Mouse (Mus musculus): ENCODE measurements at regions not wholly inside any gene's neighbourhood (a gene's known extent, or its start where the extent isn't known, plus 50 kb on each side); places are given as distances from the start of the nearest gene placed in this dataset.
"Not testable (repeated sequence)": the region's sequence is repeated elsewhere in the genome, so short reads cannot be mapped to it uniquely, and the experiment has no call there.

DNA sequence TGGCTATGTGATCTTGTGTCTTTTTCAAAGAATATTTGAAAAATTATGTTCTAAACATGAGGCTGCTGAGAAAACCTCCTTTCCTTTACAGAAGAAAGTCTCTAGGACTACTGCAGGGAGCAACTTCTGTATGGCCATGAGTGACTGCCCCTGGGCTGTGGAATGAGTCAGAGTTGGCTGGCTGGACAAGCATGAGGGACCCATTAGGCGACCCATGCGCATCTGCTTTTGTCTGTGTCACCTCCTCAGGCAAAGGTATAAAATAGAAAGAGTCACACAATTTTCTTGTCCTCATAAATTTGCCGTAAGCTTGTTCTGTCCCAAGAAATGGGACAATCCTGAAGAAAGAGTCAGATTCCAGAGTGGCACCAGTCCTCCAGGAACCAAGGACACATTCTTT is 220.1 kb upstream of the Irx1 start:
- DNase-seq (ENCODE audit: extremely low spot score, low read depth, low spot score): no peak

DNA sequence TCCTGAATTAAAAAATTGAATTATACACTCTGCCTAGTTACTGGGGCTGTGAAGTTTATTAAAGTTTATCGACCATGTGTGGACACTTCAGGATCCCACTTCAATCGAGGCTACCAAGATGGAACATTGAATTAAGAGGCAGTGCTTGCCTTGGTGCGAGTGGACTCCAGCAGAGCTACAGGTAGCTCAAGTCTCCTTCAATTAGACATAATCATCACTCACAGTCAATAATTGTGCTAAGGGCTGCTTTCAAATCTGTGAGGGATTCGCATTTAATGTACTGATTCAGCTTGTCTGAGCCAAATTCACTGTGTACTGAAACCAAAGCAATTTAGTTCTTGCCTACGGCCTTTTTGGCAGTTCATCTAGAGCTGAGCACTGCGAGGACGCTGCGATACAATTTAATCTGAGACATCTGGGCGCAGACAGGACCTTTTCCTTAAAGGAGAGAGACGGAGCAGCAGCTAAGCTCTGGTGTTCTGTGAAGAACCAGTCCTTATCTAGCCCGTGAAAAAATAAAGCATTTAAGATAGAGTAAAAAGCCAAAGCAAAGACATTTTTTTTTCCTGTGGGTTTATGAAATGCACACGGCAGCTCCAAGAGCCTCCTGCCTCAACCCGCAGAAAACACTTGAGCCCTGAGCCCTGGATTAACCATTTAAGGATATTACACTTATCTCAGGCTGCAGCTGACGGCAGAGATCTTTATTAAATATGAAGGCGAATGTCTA is 220.8 kb upstream of the Irx1 start:
- no peak for DNase-seq (ENCODE audit: extremely low spot score, low read depth, low spot score)

DNA sequence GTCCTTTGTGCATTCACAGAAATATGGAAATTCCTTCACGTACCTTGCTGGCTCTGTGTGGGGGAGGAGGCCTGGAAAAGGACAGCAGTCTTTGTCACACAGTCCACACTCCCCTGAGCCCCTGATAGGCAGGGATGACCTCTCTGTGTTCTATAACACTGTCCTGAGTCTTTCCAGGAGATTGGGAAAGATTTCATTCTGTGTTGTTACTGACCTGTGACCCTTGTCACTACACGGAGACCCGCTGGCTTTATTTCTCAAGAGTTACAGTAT is 221.3 kb upstream of the Irx1 start:
- DNase-seq (ENCODE audit: extremely low spot score, low read depth, low spot score): no peak

DNA sequence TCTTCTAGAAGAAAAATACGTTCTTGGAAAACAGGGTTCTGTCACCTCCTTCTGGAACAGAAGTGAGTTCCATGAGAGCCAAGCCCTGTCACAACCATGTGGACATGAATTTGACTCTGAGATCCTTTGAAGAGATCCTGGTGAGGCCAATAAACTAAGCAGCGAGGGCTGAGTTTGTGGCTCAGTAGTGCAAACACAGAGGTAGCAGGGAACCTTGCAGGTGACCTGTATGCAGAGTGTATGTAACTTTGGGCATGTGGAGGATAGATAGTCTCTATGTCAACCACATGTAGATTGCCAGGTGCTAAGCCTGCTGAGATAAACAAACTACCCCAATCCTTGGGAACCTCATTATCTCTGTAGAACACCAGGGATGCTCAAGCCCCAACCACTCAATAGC is 232.4 kb upstream of the Irx1 start:
- no peak for DNase-seq (ENCODE audit: extremely low spot score, low read depth, low spot score)

DNA sequence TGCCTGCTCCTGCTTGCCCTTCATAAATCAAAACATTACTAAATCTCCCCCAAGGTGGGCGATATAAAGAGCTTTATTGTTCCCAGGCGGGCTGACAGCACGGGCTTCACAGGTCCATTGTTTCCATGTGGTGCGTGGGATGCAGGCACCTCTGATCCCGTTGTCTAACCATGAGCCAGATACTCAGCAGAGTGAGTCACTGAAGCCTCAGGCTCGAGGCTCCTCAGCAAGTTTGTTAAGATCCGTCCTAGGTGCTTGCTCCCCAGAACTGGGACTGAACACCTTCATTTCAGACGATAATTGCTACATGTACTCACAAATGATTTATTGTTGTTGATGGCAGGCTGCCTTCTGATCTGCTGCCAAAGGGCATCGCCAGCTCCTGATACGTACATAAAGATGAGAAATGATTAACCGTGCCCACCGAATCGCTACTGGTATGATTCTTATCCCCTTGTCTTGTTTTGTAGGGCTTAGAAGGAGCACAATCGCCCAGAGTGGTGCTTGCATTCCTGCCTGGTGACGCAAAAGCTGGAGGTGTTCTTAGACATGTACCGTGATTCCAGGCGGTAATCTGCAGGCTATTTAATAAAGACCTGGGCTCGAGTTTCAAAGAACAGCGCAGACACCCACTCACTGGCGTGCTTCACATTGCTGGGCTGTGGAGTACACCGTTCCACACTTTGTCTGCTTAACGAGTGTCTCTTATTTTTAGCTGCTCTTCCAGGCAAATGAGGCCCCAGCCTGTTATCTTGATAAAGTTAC is 235.0 kb upstream of the Irx1 start:
- no peak for DNase-seq (ENCODE audit: extremely low spot score, low read depth, low spot score)

DNA sequence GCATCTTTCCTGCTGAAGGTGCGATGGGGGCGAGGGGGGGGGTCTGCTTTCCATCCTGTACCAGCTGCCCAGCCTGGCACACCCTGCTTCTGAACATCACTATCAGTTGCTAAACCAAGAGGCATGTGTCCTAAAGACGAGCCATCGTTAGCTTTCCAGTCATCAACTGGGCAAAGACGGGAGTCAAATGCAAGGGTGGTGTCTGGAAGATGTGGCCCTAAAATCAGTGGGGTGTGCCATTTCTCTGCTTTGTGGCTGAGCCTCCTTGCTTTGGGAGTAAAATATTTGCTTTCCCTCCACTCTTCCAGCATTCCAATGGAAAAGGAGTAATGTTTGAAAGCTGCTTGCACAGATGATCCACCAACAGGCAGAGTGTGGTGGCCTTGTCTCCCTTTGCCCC is 246.0 kb upstream of the Irx1 start:
- no peak for DNase-seq (ENCODE audit: extremely low spot score, low read depth, low spot score)

DNA sequence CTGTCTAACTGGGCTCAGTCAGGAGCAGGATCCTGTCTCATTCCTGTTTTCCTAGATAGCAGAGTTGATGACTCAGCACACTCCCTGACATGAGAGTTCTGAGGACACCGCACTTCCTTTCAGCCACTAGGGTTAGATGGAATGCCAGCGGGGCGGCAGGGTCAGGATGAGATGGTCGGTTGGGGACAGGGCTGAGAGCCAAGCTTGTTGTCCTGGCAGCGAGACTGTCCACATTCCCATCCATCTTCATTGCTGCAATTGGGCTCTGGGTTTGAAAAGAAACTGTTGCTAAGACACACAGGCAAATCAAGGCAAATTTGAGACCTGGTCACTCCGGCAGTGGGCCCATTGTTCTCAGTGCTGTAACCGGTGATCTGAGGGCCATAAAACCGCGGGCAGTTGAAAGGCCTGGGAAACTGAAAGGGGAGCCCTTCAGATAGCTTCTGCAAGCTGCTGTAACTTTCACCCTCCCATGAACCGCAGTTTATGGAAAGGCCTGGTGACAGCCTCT is 246.5 kb upstream of the Irx1 start:
- DNase-seq (ENCODE audit: extremely low spot score, low read depth, low spot score): no peak

DNA sequence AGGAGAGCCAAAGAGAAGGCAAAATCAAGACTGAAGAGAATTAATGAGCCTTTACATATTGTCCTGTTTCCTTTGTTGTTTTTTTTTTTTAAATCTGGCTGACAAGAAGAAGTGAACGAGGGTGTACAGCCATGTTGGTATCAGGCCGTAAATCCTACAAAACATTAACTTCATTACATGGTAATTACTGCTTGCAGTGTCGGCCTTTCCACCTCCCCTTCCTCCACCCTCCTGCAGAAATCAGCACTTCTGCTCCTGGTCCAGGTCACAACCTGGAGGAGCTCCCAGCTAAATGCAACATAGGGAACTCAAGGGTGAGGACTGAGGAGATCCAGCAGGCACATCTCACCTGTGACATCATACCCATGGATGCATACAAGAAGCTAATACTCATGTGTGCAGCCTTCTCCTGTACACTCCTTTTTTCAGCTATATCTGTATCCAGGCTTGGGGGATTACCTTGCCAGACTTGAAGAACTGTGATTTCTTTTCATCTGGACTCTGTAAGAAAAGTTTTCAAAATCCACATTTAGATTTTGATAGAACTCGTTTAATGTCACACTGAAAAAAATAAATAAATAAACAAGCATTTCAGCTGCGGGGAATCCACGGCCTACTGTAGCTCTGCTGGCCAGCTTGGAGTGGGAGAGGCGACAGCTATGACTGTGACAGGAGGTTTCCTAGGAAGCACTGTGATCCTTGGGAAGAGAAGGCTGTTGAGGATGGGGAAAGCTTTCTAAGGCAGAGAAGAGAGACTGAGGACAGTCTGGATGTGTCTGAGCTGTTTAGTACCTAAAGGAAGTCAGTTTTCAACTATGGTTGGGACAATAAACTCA is 247.2 kb upstream of the Irx1 start:
- DNase-seq (ENCODE audit: extremely low spot score, low read depth, low spot score): no peak

DNA sequence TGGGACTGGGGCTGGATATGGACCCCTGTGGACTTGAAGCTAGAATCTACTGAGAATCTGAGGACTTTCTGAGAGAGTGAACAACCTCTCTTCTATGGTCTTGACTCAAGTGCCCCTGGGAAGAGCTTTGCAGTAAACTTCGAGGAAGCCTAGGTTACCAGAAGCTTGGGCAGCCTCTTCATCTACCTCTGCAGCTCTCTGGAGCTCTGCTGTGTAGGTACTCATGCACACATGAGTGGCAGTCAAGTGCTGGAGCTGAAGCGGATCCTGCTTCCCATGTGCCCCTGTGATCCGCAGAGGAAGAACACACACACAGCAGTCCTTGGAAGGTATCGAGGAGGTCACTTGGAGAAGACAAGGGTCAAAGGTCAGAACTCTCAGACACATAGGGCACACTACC is 248.2 kb upstream of the Irx1 start:
- no peak for DNase-seq (ENCODE audit: extremely low spot score, low read depth, low spot score)

DNA sequence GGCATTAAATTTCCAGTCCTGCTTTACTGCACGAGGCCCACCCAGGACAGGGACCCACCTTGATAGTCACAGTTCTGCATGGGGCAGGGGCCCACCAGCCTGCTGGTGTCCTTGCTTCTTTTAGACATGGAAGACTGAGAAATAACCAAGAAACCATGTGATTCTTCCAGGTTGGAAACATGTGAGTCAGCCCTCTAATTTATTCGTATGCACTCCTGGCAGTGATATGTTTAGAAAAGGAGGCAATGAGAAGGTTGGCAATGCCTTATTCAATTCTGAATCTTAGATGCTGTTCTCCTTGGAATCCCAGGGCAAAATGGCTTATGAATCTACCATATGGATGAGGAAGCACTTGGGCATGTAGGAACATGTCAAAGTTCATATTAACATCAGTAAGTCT is 249.2 kb upstream of the Irx1 start:
- no peak for DNase-seq (ENCODE audit: extremely low spot score, low read depth, low spot score)

DNA sequence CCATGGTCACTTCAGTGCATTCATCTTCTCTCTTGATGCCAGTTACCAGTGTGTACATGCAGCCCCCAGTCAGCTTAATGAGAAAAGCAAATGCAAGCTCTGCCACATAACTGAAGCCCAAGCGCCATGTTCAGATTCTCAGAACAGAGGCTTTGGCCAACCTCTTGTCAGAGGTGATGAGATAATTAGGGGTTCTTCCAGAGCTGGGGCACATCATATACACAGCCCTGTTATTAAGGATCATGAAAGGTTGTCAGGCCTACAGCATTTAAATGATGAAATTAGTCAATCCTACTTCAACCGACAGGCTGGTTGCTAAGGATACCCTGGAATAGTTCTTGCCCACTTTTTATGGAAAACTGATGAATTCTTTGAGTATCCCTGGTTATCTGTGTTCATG is 255.8 kb upstream of the Irx1 start:
- DNase-seq (ENCODE audit: extremely low spot score, low read depth, low spot score): no peak

DNA sequence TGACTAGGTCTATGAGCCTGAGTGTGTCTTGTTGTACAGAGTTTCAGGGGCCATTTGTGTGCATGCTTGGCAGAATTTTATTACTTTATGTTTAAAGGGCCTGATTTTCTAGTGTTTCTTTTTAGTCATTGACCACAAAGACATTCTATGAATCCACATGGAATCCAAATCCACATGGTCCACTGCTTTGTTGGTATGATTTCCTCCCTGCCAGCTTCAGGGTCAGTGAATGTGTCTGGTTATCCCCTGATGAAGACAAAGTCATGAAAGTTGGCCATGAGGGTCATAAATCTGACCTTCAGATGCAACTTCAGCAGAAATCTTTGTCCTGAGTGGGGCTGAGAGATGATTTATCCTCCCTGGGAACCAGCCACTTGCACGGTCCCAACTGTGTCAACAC is 263.6 kb upstream of the Irx1 start:
- no peak for DNase-seq (ENCODE audit: extremely low spot score, low read depth, low spot score)

DNA sequence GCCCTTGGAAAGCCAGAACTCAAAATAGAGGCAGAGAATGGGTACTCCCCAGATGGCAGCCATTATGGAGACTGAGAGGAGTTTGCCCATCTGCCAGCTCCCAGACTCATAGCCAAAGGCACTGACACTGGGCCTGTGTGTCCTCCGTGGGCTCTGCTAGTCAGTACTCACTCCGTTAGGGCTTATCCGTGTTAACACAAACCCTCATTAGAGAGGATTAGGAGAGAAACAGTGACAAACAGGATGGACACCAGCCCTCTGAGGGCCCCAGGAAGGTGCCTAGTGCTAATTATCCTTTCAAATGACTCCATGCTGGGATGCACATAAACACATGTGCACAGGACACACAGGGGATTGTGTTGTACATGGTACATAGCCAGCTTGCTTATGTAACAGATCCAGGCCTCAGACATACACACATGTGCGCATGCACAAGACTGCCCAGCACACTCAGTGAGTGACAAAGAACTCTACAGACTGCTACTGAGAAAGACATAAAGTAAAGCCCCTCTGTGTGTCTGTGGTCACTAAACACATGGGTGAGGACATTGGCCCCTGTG is 267.6 kb upstream of the Irx1 start:
- DNase-seq (ENCODE audit: extremely low spot score, low read depth, low spot score): no peak

DNA sequence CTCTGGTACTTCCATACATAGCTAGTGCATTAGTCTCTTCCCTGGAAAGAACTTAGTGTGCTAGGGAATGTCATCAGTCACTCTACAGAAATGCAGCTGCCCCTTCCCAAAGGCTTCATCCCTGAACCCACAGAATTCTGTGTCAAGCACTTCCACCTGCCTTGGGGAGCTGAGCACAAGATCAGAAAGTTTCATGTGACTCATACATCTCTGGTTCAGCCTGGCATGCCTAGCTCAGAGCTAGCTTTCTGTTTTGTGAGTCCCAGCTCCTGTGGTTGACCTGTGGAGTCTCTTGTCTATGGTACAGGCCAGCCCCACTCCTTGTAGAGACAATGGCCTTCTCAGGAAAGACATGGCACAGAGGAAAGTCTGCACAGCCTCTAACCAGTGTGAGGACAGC is 268.6 kb upstream of the Irx1 start:
- DNase-seq (ENCODE audit: extremely low spot score, low read depth, low spot score): no peak

DNA sequence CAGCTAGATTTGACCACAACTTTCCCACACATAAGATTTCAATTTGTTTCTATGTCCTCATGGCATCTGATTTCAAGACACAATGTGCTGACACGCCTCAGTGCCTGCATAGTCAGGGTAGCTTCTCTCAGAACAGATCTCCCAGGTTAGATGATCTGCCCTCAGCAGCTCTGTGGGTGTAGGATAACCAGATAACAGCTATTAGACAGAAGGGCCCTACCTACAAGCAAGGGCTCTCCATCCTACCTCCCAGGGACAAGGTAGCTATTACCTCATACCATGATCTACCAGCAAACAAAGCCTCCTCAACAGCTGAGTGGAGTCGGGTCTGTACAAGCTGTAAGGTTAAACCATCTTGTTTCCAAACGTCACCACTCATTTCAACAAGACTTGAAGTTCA is 278.4 kb upstream of the Irx1 start:
- DNase-seq (ENCODE audit: extremely low spot score, low read depth, low spot score): no peak

DNA sequence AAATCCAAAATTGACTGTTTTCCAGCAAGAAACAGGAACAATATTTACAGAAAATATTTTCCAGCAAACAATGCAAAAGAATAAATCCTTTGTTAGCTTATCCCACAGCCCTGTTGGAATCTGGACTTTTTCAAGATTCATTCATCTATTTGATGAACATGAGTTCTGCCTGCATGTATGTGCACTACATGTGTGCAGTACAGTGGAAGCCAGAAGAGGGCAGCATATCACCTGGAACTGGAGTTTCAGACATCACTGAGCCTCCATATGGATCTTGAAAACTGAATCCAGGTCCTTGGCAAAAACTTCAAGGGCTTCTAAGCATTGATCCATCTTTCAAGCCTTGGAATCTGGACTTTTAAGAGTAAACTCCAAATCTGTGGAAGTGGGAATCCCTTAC is 286.9 kb upstream of the Irx1 start:
- no peak for DNase-seq (ENCODE audit: extremely low spot score, low read depth, low spot score)

DNA sequence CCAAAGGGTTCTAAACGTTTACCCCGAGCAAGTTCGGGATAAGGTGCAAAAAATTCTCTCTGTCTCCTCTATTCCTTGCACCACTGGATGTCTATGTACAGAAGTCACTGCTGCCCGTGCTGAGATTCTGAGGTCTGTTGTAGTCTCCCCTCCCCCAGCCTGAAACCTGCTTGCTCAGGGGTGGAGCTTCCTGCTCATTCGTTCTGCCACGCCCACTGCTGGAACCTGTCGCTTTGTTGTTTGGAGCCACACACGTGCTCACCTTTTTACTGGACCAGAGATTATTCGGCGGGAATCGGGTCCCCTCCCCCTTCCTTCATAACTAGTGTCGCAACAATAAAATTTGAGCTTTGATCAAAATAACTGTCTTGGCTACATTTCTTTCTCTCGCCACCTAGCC is 289.7 kb upstream of the Irx1 start:
- not testable (repeated sequence) for DNase-seq (ENCODE audit: extremely low spot score, low read depth, low spot score)

DNA sequence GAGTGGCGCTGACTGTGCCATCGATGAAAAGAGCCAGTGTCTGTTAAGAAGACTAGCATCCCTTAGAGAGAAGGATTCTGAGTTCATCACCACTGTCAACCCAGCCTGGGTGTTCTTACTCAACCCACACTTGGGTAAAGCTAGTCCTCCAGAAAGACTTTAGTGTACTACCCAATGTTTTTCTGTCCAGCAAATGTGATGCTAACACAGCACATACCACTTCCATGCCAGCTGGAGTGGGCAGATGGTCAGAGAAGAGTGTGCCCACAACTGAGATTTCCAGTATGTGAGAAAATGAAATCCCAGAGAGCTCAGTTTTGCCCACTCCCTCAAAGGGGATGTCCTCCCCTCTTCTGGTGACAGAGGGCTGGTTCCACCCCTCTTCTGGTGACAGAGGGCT is 295.3 kb upstream of the Irx1 start:
- DNase-seq (ENCODE audit: extremely low spot score, low read depth, low spot score): no peak

DNA sequence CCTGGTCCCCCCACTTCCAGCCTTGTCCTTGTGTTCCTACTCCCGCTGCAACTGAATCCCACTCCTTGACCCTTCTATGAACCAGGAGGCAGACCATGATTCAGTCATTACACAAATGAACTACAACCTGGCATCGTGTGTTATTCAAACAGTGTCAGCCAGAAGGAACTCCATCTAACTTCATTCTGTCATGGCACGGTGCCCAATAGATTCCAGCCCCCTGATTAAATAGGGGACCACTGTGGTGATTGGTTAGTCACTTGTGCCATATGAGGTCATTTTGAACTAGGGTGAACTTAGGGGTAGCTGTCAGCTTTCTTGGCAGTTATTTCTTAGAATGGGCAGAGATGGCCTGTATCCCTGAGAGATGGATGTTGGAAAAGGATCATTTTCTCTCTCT is 300.9 kb upstream of the Irx1 start:
- no peak for DNase-seq (ENCODE audit: extremely low spot score, low read depth, low spot score)

DNA sequence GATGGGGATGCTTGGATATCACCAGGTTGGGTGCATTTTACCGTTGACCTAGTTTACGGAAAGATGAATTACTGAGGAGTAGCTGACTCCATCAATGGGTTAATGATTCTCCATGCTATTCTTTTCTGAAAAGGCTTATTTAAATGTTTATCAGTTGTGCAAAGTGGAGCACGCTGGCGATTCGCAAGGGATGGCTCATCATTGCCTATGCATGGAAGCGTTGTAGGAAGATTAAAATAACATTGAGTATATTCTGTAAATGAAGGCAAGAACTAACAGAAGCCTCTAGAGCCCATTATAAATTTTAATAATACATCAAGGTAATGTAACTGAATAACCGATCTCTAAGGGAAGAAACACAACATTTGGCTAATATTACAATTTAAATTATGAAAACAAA is 301.6 kb upstream of the Irx1 start:
- no peak for DNase-seq (ENCODE audit: extremely low spot score, low read depth, low spot score)

DNA sequence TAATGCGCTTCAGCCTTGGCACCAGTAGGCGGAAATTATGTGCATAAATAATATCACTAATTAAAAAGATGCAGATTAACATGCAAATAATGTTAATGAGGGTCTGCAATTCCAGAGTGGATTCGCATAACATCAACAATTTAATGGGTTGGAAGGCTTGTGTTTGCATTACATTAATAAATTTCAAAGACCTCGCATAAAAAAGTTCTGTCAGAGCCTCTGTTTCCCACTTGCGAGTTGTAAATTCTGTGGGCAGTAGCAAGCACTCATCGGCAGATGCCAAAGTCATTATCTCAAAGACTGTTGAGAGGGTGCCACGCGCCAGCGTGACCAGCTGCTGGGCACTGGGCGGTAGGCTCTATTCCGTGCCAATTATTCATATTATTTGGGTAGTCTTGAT is 302.1 kb upstream of the Irx1 start:
- no peak for DNase-seq (ENCODE audit: extremely low spot score, low read depth, low spot score)
